Mouse (Mus musculus) embryonic fibroblast, embryonic 13.5 days (primary cell): ENCODE data around the gene Ipp.

Source experiments
- CTCF ChIP-seq: IDR thresholded peaks from 2 replicates; pipeline ENCODE4 v1.5.1; 2011; ENCODE audit warnings: mild to moderate bottlenecking, control low read depth, low read length, moderate library complexity, borderline replicate concordance; ENCODE audit not compliant: insufficient read depth
- POLR2A ChIP-seq: IDR thresholded peaks from 2 replicates; pipeline ENCODE4 v1.6.1; 2011; ENCODE audit warnings: low read depth, mild to moderate bottlenecking, control low read depth, low read length, moderate library complexity

GRCm38 (mm10) chr4:116536351-116536750 lies 29.0 kb downstream of the Ipp start:
- TF ChIP-seq CTCF (no peak), POLR2A (no peak)
